Mouse (Mus musculus): ENCODE results near the gene Ppp1r26.

Ppp1r26 gene

GRCm38 (mm10) chr2:28446515-28447314 is at the start of gene Ppp1r26:
Gene Ppp1r26, plus strand, starts transcription at chr2:28446800.
- in situ Hi-C loops (cut with MboI, MseI) = no loop called here

DNA sequence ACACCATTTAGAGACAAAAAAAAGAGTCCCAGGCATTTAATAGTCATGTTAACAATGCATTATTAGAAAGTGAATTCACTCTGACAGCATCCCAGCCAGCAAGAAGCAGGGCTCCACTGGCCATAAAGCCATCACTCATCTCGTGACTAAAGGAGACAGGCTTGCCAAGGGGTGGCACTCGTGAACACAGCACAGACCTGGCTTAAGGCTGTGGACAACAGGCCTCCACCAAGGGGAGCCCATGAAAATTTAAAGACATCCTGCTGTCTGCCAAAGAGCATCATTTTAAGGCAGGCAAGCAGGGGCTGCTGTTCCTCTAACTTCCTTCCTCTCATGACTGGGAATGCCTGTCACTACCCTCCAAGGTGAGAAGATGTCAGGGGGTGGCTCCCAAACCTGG is 49.7 kb upstream of the Ppp1r26 start:
- in situ Hi-C loops (cut with MboI, MseI) = no loop called here

GRCm38 (mm10) chr2:28397417-28398119 is 49.0 kb upstream of the Ppp1r26 start:
- in situ Hi-C loops (cut with MboI, MseI) = no loop called here

- in situ Hi-C loops (cut with MboI, MseI) = no loop called here
These were observed 45.0 kb upstream of the Ppp1r26 start for GRCm38 (mm10) chr2:28401647-28402046.

- in situ Hi-C loops (cut with MboI, MseI) = no loop called here
These were observed 44.5 kb upstream of the Ppp1r26 start for GRCm38 (mm10) chr2:28402128-28402527.

GRCm38 (mm10) chr2:28407796-28408195 is 38.8 kb upstream of the Ppp1r26 start:
- in situ Hi-C loops (cut with MboI, MseI) = no loop called here

- in situ Hi-C loops (cut with MboI, MseI) = no loop called here
These were observed 37.5 kb upstream of the Ppp1r26 start for GRCm38 (mm10) chr2:28409144-28409543.

DNA sequence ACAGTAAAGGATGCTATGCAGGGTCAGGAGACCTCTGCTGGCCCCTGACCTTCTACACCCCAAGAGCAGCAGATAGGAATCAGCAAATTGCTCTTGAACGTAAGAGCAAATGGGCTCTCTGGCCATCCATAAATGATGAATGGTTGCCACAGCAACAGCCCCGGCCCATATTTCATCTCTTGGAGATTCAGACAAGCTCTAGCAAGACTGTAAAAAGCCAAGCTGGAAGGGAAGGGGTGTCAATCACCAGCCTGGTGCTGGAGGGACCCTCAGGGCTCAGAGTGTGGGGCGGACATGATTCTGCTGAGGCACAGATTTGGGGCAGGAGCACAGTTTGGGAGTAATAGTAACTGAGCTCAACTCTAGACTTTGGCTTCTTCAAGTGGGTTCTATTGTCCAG is 37.0 kb upstream of the Ppp1r26 start:
- in situ Hi-C loops (cut with MboI, MseI) = no loop called here

- in situ Hi-C loops (cut with MboI, MseI) = loop anchor here in 1 of 2 experiments (5.0 kb wide), 1 partner anchor 206 kb away; no protein-coding TSS in a partner anchor
These were observed 33.7 kb upstream of the Ppp1r26 start for GRCm38 (mm10) chr2:28412936-28413335.

DNA sequence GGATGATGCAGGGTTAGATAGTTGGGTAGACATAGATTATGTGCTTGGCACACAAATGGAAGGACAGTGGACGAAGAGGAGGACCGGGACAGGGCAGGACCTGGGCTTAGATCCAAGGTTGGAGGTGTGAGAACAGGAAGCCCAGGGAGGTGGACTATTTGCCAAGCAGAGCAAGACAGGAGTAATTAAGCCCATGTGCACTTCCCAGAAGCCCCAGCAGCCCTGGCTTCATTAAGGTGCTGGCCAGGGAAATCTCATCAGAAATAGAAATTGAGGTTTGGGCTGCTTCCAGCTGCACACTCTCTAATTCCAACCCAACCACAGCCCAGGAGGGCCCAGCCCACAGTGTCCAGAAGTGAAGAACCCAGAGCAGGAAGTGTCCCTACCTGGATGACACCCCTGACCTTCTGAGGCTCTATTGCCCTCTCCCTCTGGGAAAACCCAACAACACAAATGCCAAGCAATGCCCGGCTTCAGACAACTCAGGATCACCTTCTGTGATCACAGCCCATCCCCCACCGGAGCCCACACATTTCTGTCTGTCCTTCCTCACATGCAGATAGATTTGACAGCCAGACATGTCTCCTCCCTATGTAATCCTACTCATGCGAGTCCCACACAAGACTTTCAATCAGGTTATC is 32.4 kb upstream of the Ppp1r26 start:
- in situ Hi-C loops (cut with MboI, MseI) = loop anchor here in 1 of 2 experiments (5.0 kb wide), 1 partner anchor 207 kb away; no protein-coding TSS in a partner anchor

DNA sequence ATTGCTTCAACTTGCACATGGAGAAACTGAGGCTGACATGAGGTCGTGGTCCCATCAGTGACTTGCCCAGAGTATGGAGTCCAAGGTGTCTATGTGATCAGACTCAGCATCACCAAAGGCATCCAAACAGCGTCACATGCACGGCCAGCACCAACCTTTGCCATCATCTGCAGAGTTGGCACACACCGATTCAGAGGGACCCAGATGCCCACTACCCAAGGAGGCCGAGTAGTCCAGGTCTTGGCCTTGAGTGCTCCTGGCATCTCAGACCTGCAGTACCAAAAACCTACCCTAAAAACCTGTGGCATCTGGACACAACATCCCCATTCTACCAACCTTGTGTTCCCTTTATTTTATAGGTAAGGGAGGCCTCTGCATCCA is 31.9 kb upstream of the Ppp1r26 start:
- in situ Hi-C loops (cut with MboI, MseI) = loop anchor here (5.0 kb wide), 2 partner anchors 207 to 212 kb away; no protein-coding TSS in a partner anchor

GRCm38 (mm10) chr2:28415387-28416024 is 31.1 kb upstream of the Ppp1r26 start:
- in situ Hi-C loops (cut with MboI, MseI) = loop anchor here in 1 of 2 experiments (5.0 kb wide), 1 partner anchor 213 kb away; no protein-coding TSS in a partner anchor

GRCm38 (mm10) chr2:28416511-28416910 is 30.1 kb upstream of the Ppp1r26 start:
- in situ Hi-C loops (cut with MboI, MseI) = loop anchor here in 1 of 2 experiments (5.0 kb wide), 1 partner anchor 214 kb away; no protein-coding TSS in a partner anchor

DNA sequence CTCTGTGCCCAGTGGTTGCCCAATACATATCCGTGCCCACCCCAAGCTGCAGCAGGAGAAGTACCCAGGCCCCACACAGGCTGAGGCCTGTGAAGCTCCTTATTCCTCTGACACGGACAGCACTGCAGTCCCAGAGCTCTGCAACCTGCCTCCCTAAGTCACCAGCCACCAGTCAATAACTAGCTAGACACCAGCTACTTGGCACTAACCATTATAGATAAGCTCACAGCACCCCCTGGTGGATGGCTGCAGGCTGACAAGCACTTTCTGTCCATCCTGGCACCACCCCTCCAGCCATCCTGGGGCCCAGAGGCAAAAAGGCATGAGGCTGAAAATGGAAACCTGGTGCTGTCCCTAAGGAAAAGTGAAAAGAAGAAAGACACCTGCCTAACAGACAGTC is 28.6 kb upstream of the Ppp1r26 start:
- in situ Hi-C loops (cut with MboI, MseI) = loop anchor here in 1 of 2 experiments (5.0 kb wide), 1 partner anchor 216 kb away; no protein-coding TSS in a partner anchor

DNA sequence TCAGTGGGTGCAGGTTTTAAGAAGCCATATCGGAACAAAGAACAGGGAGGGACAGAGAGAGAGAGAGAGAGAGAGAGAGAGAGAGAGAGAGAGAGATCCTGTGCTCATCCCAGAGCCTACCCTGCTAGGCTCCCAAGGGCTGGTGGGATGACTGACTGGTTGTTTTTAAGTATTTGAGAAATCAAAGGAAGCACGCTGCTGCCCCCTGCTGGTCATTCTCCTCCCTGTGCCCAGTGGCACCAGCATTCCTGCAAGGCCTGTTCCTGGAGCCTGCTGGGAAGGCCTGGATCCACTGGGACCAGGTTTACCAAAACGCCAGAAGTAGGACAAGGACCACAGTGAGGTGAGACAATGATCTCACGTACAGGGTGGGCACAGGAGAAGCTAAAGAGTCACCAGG is 26.7 kb upstream of the Ppp1r26 start:
- in situ Hi-C loops (cut with MboI, MseI) = loop anchor here in 1 of 2 experiments (5.0 kb wide), 1 partner anchor 218 kb away; no protein-coding TSS in a partner anchor

GRCm38 (mm10) chr2:28423167-28423566 is 23.4 kb upstream of the Ppp1r26 start:
- in situ Hi-C loops (cut with MboI, MseI) = no loop called here

GRCm38 (mm10) chr2:28427226-28427625 is 19.4 kb upstream of the Ppp1r26 start:
- in situ Hi-C loops (cut with MboI, MseI) = no loop called here

- in situ Hi-C loops (cut with MboI, MseI) = no loop called here
These were observed 15.8 kb upstream of the Ppp1r26 start for GRCm38 (mm10) chr2:28430846-28431245.

- in situ Hi-C loops (cut with MboI, MseI) = no loop called here
These were observed 13.8 kb upstream of the Ppp1r26 start for GRCm38 (mm10) chr2:28432811-28433210.

DNA sequence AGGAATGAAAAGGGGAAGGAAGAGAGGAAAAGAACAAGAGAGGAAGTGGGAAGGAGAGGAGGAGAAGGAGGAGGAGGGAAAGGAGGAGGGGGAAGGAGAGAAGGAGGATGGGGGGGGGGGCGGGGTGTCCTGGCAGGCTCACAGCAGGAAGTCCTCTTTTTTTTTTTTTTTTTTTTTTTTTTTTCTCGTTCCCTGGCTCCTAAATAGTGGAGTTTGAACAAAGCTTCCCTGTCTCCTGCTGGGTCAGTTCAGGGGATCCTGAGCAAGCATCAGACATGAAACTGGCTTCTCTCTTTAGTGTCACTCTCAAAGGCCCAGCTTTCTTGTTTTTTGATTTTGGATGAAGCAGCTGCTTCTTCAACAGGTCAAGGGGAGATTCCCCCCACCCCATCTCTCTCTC is 13.1 kb upstream of the Ppp1r26 start:
- in situ Hi-C loops (cut with MboI, MseI) = no loop called here

GRCm38 (mm10) chr2:28435401-28435800 is 11.2 kb upstream of the Ppp1r26 start:
- in situ Hi-C loops (cut with MboI, MseI) = no loop called here

Data from T-helper 17 cell (primary cell).